In genomic region chr15:102470605-102471294, GRCm38 (mm10) we compare ENCODE assay signal across 8 mouse cellular contexts. TPM values are rescaled to one million over a fixed set of nuclear protein-coding genes. Genes with fewer than 3 reads are reported as not detected.
DNase-seq lines count a peak whose midpoint lies in the region; ATAC-seq and TF ChIP-seq lines count a peak whose summit lies in the region.

No protein-coding gene starts in this region.

- no peaks in the 10 kb centered on the region for H3K9me3 ChIP-seq in embryonic facial prominence, embryonic 15.5 days (replicated peaks)
- H3K9me3 ChIP-seq in heart, embryonic 10.5 days, result no peaks in the 10 kb centered on the region
- no peaks in the 10 kb centered on the region for H3K9me3 ChIP-seq in kidney, embryonic 15.5 days (replicated peaks)
- no peaks in the 10 kb centered on the region for H3K9me3 ChIP-seq in limb, embryonic 15.5 days
- no peaks in the 10 kb centered on the region for H3K9me3 ChIP-seq in midbrain, embryonic 16.5 days (replicated peaks; ENCODE audit: control insufficient read depth, low read length, poor library complexity, severe bottlenecking)

- H3K4me3 ChIP-seq in bone marrow, adult 2 months (replicated peaks; ENCODE audit: control insufficient read depth, low read depth, low read length), result peak overlapping the region; percentile 98
- H3K4me3 ChIP-seq in embryonic facial prominence, embryonic 15.5 days (replicated peaks), result peak overlapping the region; percentile 86
- H3K4me3 ChIP-seq in heart, embryonic 10.5 days, result peak overlapping the region; percentile 90
- H3K4me3 ChIP-seq in kidney, embryonic 15.5 days (replicated peaks), result peak overlapping the region; percentile 90
- H3K4me3 ChIP-seq in limb, embryonic 15.5 days, result peak overlapping the region; percentile 82
- H3K4me3 ChIP-seq in midbrain, embryonic 16.5 days (ENCODE audit: low read depth, low read length), result peak overlapping the region; percentile 74
- H3K4me3 ChIP-seq in spleen, adult 2 months (ENCODE audit: extremely low read depth, insufficient read depth, insufficient read length), result peak overlapping the region; percentile 84

- H3K4me1 ChIP-seq in bone marrow, adult 2 months (ENCODE audit: control insufficient read depth, insufficient read depth, low read length), result no peaks in the 10 kb centered on the region
- H3K4me1 ChIP-seq in embryonic facial prominence, embryonic 15.5 days, result peaks cover 15% of the 10 kb centered on the region
- 0 out of 2 replicates have a peak, but pooled peaks cover 3% of the 10 kb centered on the region for H3K4me1 ChIP-seq in heart, embryonic 10.5 days
- H3K4me1 ChIP-seq in kidney, embryonic 15.5 days, result peaks cover 12% of the 10 kb centered on the region
- peaks cover 7% of the 10 kb centered on the region; the same call in 1 of the 2 replicates for H3K4me1 ChIP-seq in limb, embryonic 15.5 days
- peaks cover 16% of the 10 kb centered on the region for H3K4me1 ChIP-seq in midbrain, embryonic 16.5 days (ENCODE audit: control insufficient read depth, insufficient read depth, low read length)
- peaks cover 3% of the 10 kb centered on the region; the same call in 1 of the 2 replicates for H3K4me1 ChIP-seq in spleen, adult 2 months (ENCODE audit: control insufficient read depth, insufficient read depth, insufficient read length)

- peaks cover 31% of the 10 kb centered on the region for H3K36me3 ChIP-seq in embryonic facial prominence, embryonic 15.5 days
- peaks cover 33% of the 10 kb centered on the region for H3K36me3 ChIP-seq in heart, embryonic 10.5 days
- H3K36me3 ChIP-seq in kidney, embryonic 15.5 days, result peaks cover 27% of the 10 kb centered on the region
- H3K36me3 ChIP-seq in limb, embryonic 15.5 days, result peaks cover 22% of the 10 kb centered on the region
- peaks cover 10% of the 10 kb centered on the region for H3K36me3 ChIP-seq in midbrain, embryonic 16.5 days (ENCODE audit: control insufficient read depth, insufficient read depth, low read length)
- H3K36me3 ChIP-seq in spleen, adult 2 months (ENCODE audit: control insufficient read depth, insufficient read depth, low read length), result peaks cover 12% of the 10 kb centered on the region

- peak overlapping the region; percentile 52 for H3K4me2 ChIP-seq in embryonic facial prominence, embryonic 15.5 days (replicated peaks)
- peak overlapping the region; percentile 64 for H3K4me2 ChIP-seq in kidney, embryonic 15.5 days
- H3K4me2 ChIP-seq in limb, embryonic 15.5 days, result peak overlapping the region; percentile 45
- peak overlapping the region; percentile 76 for H3K4me2 ChIP-seq in midbrain, embryonic 16.5 days (ENCODE audit: low read length)

- peak overlapping the region; percentile 87 for H3K27ac ChIP-seq in bone marrow, adult 2 months (ENCODE audit: control insufficient read depth, insufficient read depth, low read depth, low read length, poor library complexity)
- peak overlapping the region; percentile 98 for H3K27ac ChIP-seq in embryonic facial prominence, embryonic 15.5 days (replicated peaks)
- H3K27ac ChIP-seq in heart, embryonic 10.5 days, result peak overlapping the region; percentile 99
- H3K27ac ChIP-seq in kidney, embryonic 15.5 days, result peak overlapping the region; percentile 98
- peak overlapping the region; percentile 99 for H3K27ac ChIP-seq in limb, embryonic 15.5 days
- H3K27ac ChIP-seq in midbrain, embryonic 16.5 days (ENCODE audit: low read length), result peak overlapping the region; percentile 88
- H3K27ac ChIP-seq in spleen, adult 2 months (ENCODE audit: insufficient read depth, low read length), result peak overlapping the region; percentile 91

- peak; percentile 68 for ATAC-seq in embryonic facial prominence, embryonic 15.5 days (ENCODE audit: insufficient number of reproducible peaks, low FRiP score, low TSS enrichment, low read depth)
- ATAC-seq in kidney, embryonic 15.5 days (replicated peaks; ENCODE audit: low FRiP score), result peak; percentile 69
- ATAC-seq in limb, embryonic 15.5 days (ENCODE audit: insufficient number of reproducible peaks, low FRiP score, low TSS enrichment, low read depth), result peak; percentile 76
- ATAC-seq in midbrain, embryonic 16.5 days, result peak; percentile 66

- TF ChIP-seq CTCF in bone marrow, adult 2 months (IDR thresholded peaks at IDR 0.05; ENCODE audit: control insufficient read depth, insufficient read depth, low read length), result no peak
- no peak for TF ChIP-seq CTCF in spleen, adult 2 months (IDR thresholded peaks at IDR 0.05; ENCODE audit: extremely low read depth, insufficient read depth, insufficient read length, insufficient replicate concordance)

- no peaks in the 10 kb centered on the region for H3K27me3 ChIP-seq in embryonic facial prominence, embryonic 15.5 days
- no peaks in the 10 kb centered on the region for H3K27me3 ChIP-seq in heart, embryonic 10.5 days (ENCODE audit: insufficient read depth, poor library complexity, severe bottlenecking)
- H3K27me3 ChIP-seq in kidney, embryonic 15.5 days, result no peaks in the 10 kb centered on the region
- no peaks in the 10 kb centered on the region for H3K27me3 ChIP-seq in limb, embryonic 15.5 days
- H3K27me3 ChIP-seq in midbrain, embryonic 16.5 days (ENCODE audit: control insufficient read depth, insufficient read depth, low read depth, low read length), result no peaks in the 10 kb centered on the region
- no peaks in the 10 kb centered on the region for H3K27me3 ChIP-seq in spleen, adult 2 months (ENCODE audit: control insufficient read depth, insufficient read depth, low read length)

- peak overlapping the region; percentile 93 for H3K9ac ChIP-seq in embryonic facial prominence, embryonic 15.5 days
- peak overlapping the region; percentile 98 for H3K9ac ChIP-seq in kidney, embryonic 15.5 days
- H3K9ac ChIP-seq in limb, embryonic 15.5 days, result peak overlapping the region; percentile 95
- H3K9ac ChIP-seq in midbrain, embryonic 16.5 days (ENCODE audit: low read depth, low read length), result peak overlapping the region; percentile 81

- DNase-seq in 416B (ENCODE audit: low read depth), result peak; percentile 84
- DNase-seq in heart, embryonic 10.5 days (ENCODE audit: low spot score), result peak; percentile 92
- peak; percentile 59 to 67 for DNase-seq in spleen, adult 2 months (ENCODE audit: low read depth in 1 of 2, low spot score in 2 of 2)

- under 1% methylated on average over 47 of the region's 67 CpGs for WGBS in bone marrow, adult 2 months
- WGBS in embryonic facial prominence, embryonic 15.5 days, result under 1% methylated on average over 42 of the region's 67 CpGs
- under 1% methylated on average over 43 of the region's 67 CpGs for WGBS in heart, embryonic 10.5 days
- WGBS in kidney, embryonic 15.5 days, result 0% methylated on average over 29 of the region's 67 CpGs
- WGBS in limb, embryonic 15.5 days, result under 1% methylated on average over 38 of the region's 67 CpGs
- WGBS in midbrain, embryonic 16.5 days, result under 1% methylated on average over 34 of the region's 67 CpGs
- WGBS in spleen, adult 2 months, result 1% methylated on average over 44 of the region's 67 CpGs

- TF ChIP-seq POLR2A in bone marrow, adult 2 months (IDR thresholded peaks at IDR 0.05; ENCODE audit: borderline replicate concordance, control insufficient read depth, low read depth, low read length), result no peak
- no peak for TF ChIP-seq POLR2A in spleen, adult 2 months (IDR thresholded peaks at IDR 0.05; ENCODE audit: low read depth, low read length)

RNA-seq across cellular contexts. Expression of gene Pcbp2, which starts 0.4 kb away (rescaled TPM):
- 210 and 264 TPM in 2 replicates for polyA plus RNA-seq in bone marrow, adult 2 months (2011; ENCODE audit: insufficient read depth, insufficient read length, low replicate concordance, missing spikeins)
- 223 and 231 TPM in 2 replicates for polyA plus RNA-seq in embryonic facial prominence, embryonic 15.5 days (2015; fragmentation: Nextera tagmentation; extraction: Ambion mirVana)
- 143 and 183 TPM in 2 replicates for polyA plus RNA-seq in heart, embryonic 10.5 days (2016; fragmentation: Nextera tagmentation; extraction: Ambion mirVana)
- polyA plus RNA-seq in kidney, embryonic 15.5 days (2015; fragmentation: Nextera tagmentation; extraction: Ambion mirVana), result 210 and 217 TPM in 2 replicates
- polyA plus RNA-seq in limb, embryonic 15.5 days (2015; fragmentation: Nextera tagmentation; extraction: Ambion mirVana), result 201 and 221 TPM in 2 replicates
- polyA plus RNA-seq in midbrain, embryonic 16.5 days (2015; fragmentation: Nextera tagmentation; extraction: Ambion mirVana), result 105 and 121 TPM in 2 replicates
- 378 and 426 TPM in 2 replicates for polyA plus RNA-seq in spleen, adult 2 months (2012; rRNA removed)

RNA-seq across cellular contexts. Expression of gene Prr13, which starts 11.9 kb away (rescaled TPM):
- polyA plus RNA-seq in bone marrow, adult 2 months (2011; ENCODE audit: insufficient read depth, insufficient read length, low replicate concordance, missing spikeins), result 125 and 251 TPM in 2 replicates
- polyA plus RNA-seq in embryonic facial prominence, embryonic 15.5 days (2015; fragmentation: Nextera tagmentation; extraction: Ambion mirVana), result 89.4 and 93.7 TPM in 2 replicates
- polyA plus RNA-seq in heart, embryonic 10.5 days (2016; fragmentation: Nextera tagmentation; extraction: Ambion mirVana), result 82.8 and 101 TPM in 2 replicates
- polyA plus RNA-seq in kidney, embryonic 15.5 days (2015; fragmentation: Nextera tagmentation; extraction: Ambion mirVana), result 82.9 and 86.1 TPM in 2 replicates
- polyA plus RNA-seq in limb, embryonic 15.5 days (2015; fragmentation: Nextera tagmentation; extraction: Ambion mirVana), result 72.0 and 78.8 TPM in 2 replicates
- polyA plus RNA-seq in midbrain, embryonic 16.5 days (2015; fragmentation: Nextera tagmentation; extraction: Ambion mirVana), result 106 and 109 TPM in 2 replicates
- 170 and 215 TPM in 2 replicates for polyA plus RNA-seq in spleen, adult 2 months (2012; rRNA removed)

RNA-seq across cellular contexts. Expression of gene Amhr2, which starts 25.6 kb away (rescaled TPM):
- 4.8 TPM in 1 of 2 replicates, not detected in the other for polyA plus RNA-seq in bone marrow, adult 2 months (2011; ENCODE audit: insufficient read depth, insufficient read length, low replicate concordance, missing spikeins)
- 0.59 and 0.75 TPM in 2 replicates for polyA plus RNA-seq in embryonic facial prominence, embryonic 15.5 days (2015; fragmentation: Nextera tagmentation; extraction: Ambion mirVana)
- polyA plus RNA-seq in heart, embryonic 10.5 days (2016; fragmentation: Nextera tagmentation; extraction: Ambion mirVana), result 1.6 and 2.4 TPM in 2 replicates
- 0.75 and 1.7 TPM in 2 replicates for polyA plus RNA-seq in kidney, embryonic 15.5 days (2015; fragmentation: Nextera tagmentation; extraction: Ambion mirVana)
- polyA plus RNA-seq in limb, embryonic 15.5 days (2015; fragmentation: Nextera tagmentation; extraction: Ambion mirVana), result 1.0 and 2.6 TPM in 2 replicates
- polyA plus RNA-seq in midbrain, embryonic 16.5 days (2015; fragmentation: Nextera tagmentation; extraction: Ambion mirVana), result 0.15 and 0.26 TPM in 2 replicates
- polyA plus RNA-seq in spleen, adult 2 months (2012; rRNA removed), result 0.56 and 0.66 TPM in 2 replicates

RNA-seq across cellular contexts. Expression of gene Gm10337, which starts 32.8 kb away (rescaled TPM):
- not detected in 2 replicates for polyA plus RNA-seq in bone marrow, adult 2 months (2011; ENCODE audit: insufficient read depth, insufficient read length, low replicate concordance, missing spikeins)
- 5.1 TPM in 1 of 2 replicates, not detected in the other for polyA plus RNA-seq in embryonic facial prominence, embryonic 15.5 days (2015; fragmentation: Nextera tagmentation; extraction: Ambion mirVana)
- polyA plus RNA-seq in heart, embryonic 10.5 days (2016; fragmentation: Nextera tagmentation; extraction: Ambion mirVana), result not detected in 2 replicates
- polyA plus RNA-seq in kidney, embryonic 15.5 days (2015; fragmentation: Nextera tagmentation; extraction: Ambion mirVana), result 2.8 and 5.5 TPM in 2 replicates
- 3.6 and 7.7 TPM in 2 replicates for polyA plus RNA-seq in limb, embryonic 15.5 days (2015; fragmentation: Nextera tagmentation; extraction: Ambion mirVana)
- polyA plus RNA-seq in midbrain, embryonic 16.5 days (2015; fragmentation: Nextera tagmentation; extraction: Ambion mirVana), result 12.6 TPM in 1 of 2 replicates, not detected in the other
- not detected in 2 replicates for polyA plus RNA-seq in spleen, adult 2 months (2012; rRNA removed)

RNA-seq across cellular contexts. Expression of gene Map3k12, which starts 46.1 kb away (rescaled TPM):
- 2.2 and 3.1 TPM in 2 replicates for polyA plus RNA-seq in bone marrow, adult 2 months (2011; ENCODE audit: insufficient read depth, insufficient read length, low replicate concordance, missing spikeins)
- polyA plus RNA-seq in embryonic facial prominence, embryonic 15.5 days (2015; fragmentation: Nextera tagmentation; extraction: Ambion mirVana), result 19.8 and 21.3 TPM in 2 replicates
- polyA plus RNA-seq in heart, embryonic 10.5 days (2016; fragmentation: Nextera tagmentation; extraction: Ambion mirVana), result 17.9 and 19.7 TPM in 2 replicates
- polyA plus RNA-seq in kidney, embryonic 15.5 days (2015; fragmentation: Nextera tagmentation; extraction: Ambion mirVana), result 15.3 and 19.7 TPM in 2 replicates
- polyA plus RNA-seq in limb, embryonic 15.5 days (2015; fragmentation: Nextera tagmentation; extraction: Ambion mirVana), result 16.7 and 17.9 TPM in 2 replicates
- polyA plus RNA-seq in midbrain, embryonic 16.5 days (2015; fragmentation: Nextera tagmentation; extraction: Ambion mirVana), result 60.5 and 65.5 TPM in 2 replicates
- 2.1 TPM in 2 replicates for polyA plus RNA-seq in spleen, adult 2 months (2012; rRNA removed)

Comparison
In these comparisons a context has a peak if more than half of its experiments do, and no peak if none do; other contexts are left out.
1. Peak in every context shown above with its lines: DNase-seq, ATAC-seq, H3K4me3 ChIP-seq and H3K27ac ChIP-seq.